Mouse (Mus musculus) cerebellum, adult 8-10 months (tissue): Measurements from ENCODE around the gene Pde4d.

Experiments used
- DNase-seq: peaks from one replicate; pipeline ENCODE4 v3.0.0; 2022

Gene Pde4d

DNA sequence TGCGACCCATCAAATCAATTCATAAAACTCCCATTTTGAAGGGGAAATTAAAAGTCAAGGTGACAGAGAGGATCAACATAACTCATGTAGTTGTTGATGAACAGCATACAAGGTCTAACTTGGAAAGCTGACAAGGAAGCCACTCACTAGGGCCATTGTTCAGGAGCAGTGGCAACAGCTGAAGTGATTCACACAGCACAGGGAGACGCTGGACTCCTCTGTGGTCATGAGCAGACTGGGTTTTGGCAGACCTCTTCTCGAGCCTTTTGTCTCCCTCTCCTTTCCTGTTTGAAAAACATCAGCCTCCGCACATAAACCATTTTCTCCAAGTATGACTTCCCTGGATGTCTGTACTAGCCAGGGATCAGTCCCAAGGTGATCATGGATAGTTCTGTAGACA is 1094.9 kb downstream of the Pde4d start:
- DNase-seq: no peak

DNA sequence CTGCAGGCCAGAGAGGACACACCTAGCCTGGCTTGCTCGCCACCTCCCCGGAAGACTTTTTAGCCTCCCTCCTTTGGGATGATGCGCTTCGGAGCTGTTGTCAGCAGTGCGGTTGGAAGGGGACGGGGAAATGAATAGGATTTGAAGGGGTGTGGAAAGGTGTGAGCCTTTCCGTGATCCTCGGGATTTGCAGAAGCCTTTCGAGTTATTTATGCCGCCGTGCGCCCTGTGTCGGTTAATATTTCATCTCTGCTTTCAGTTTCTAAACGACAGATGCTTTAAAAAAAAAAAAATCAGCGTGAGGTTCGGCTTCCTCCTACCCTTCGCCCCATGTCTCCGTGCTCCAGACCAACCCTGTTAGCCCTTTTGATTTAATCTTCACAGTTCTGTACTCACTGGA is 1096.6 kb downstream of the Pde4d start:
- DNase-seq: peak; percentile 46

DNA sequence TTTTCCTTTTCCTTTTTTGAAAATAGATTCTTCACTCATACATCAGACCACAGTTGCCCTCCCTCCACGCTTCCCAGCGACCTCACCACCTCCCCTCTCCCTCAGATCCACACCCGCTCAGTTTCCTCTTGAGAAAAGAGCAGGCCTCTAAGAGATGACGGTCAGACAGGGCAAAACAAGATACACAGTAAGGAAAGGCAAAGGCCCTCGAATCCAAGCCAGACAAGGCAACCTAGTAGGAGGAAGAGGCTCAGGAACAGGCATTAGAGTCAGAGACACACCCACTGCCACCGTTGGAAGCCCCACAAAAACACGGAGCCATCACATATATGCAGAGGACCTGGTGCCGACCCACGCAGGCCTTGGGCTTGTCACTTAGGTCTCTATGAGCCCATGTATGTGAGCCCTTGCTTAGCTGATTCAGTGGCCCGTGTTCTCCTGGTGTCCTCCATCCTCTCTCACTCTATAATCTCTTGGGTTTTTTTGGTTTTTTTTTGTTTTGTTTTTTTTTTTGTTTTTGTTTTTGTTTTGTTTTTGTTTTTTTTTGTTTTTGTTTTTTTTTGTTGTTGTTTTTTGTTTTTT is 1097.3 kb downstream of the Pde4d start:
- DNase-seq: peak; percentile 29

DNA sequence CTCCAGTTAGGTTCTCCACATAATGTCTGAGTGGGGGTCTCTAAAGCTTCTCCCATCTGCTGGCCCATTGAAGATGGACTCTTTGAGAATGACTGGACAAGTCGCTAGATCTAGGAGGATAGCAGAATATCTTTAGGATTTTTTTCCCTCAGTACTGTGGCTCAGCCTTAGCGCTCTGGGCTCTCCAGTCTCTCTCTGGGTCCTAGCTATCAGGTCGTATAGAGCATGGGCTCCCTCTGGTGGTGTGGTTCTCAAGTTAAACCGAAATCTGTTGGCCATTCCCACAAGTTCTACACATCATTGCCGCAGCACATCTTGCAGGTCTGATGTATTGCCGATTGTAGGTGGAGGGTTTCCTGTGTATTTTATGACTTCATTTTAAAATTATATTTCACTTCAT is 1098.0 kb downstream of the Pde4d start:
- peak; percentile 80 for DNase-seq

DNA sequence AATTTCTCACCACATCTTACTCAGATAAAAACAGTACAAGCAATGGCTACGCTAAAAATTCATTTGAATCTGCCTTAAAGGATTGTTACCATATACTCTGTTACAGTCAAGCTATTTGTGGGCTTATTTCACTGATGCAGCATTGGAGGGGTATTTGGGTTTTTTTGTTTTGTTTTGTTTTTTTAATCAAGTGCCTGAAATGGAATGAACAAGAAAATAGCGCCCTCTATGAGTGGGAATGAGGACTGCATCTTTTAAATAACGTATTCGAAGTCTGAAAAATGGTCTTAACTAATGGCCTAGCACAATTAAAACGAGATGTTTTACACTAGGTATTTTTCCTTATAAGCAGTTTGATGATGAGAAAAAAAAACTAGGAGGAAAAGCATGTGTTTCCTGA is 1098.5 kb downstream of the Pde4d start:
- no peak for DNase-seq

DNA sequence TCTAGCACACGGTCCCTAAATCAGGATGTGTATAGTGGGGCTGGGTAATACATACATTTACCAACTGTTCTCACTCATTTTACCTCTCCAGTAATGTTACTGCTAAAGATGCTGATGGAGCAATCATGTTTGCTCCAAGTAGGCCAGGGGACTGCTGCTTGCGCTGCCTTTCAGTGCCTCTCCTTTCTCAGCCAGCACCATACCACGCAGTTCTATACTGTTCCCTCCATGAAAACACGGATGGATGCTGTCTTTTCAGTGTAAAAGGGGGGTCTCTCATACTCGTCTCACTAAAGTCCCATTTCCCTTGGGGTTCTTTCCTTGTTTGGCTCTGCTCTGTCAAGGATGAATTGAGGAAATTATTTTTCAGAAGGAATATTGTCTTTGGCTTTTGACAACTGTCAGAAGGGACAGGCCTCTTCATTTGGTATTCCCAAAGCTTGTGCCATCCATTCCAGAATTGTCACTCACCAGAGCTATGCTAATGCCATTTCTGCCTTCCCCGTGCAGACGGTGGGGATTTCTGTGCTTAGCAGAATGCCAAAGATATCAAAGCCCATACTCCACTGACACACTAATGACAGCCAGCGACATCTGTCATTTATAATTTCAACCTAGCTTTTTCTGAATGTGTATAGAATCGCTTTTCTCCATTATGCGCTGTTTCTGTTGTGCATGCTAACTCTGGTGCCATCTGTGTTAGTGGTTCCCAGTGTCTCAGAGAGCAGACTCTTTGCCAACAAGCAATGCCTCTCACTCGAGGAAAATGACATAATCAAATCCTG is 1099.2 kb downstream of the Pde4d start:
- no peak for DNase-seq

DNA sequence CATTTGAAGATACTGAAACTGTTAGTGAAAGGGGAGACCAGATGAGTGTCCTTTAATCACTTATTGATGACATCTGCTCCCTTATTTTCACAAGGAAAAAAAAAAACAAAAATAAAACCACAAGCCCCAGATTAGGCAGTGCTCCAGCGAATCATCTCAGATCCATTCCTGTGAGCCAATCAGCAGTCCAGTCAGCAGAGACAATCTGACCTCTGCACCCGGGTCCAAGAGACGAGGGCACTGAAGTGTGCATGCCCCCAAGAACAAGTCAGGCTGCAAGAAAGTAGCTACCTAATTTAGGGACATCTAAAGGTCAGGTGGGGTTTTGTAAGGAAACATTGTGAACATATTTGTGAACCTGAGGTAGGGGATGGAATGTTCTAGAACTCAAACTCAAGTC is 1102.1 kb downstream of the Pde4d start:
- DNase-seq: no peak

DNA sequence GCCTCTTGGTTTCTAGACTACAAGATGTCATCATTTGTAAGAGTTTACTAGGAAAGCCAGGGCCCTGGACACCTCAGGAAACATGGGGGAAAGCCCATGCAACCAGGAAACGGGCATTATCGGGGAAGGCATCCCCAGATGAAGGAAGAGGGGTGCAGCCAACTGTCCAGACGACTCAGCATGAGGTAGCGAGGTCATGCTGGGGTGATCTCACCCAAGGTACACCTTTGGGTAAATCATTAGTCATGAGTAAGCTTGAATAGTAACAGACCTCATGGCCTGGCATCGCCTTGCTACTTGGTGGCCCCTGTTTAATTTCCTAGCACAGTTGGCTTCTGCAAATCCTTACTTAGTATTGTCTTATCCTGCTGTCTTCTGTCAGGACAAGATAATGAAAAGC is 1105.8 kb downstream of the Pde4d start:
- DNase-seq: peak; percentile 54

DNA sequence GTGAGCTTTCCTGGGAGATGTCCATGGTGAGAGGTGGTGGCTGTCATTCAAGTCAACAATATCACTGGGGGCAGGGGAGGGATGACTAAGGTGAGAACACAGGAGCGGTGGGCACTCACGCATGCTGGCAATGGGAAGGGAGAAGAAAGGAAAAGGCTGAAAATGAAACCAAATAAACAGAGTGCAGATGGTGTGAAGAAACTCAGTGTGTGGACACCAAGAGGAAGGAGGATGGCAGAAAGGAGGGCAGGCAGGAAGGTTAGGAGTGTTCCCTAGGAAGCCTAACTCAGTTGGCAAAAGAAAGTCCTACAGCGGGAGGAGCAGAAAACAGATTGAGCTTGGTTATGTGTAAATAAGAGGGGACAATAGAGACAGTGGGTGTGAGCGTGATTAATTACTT is 1107.1 kb downstream of the Pde4d start:
- DNase-seq: no peak

DNA sequence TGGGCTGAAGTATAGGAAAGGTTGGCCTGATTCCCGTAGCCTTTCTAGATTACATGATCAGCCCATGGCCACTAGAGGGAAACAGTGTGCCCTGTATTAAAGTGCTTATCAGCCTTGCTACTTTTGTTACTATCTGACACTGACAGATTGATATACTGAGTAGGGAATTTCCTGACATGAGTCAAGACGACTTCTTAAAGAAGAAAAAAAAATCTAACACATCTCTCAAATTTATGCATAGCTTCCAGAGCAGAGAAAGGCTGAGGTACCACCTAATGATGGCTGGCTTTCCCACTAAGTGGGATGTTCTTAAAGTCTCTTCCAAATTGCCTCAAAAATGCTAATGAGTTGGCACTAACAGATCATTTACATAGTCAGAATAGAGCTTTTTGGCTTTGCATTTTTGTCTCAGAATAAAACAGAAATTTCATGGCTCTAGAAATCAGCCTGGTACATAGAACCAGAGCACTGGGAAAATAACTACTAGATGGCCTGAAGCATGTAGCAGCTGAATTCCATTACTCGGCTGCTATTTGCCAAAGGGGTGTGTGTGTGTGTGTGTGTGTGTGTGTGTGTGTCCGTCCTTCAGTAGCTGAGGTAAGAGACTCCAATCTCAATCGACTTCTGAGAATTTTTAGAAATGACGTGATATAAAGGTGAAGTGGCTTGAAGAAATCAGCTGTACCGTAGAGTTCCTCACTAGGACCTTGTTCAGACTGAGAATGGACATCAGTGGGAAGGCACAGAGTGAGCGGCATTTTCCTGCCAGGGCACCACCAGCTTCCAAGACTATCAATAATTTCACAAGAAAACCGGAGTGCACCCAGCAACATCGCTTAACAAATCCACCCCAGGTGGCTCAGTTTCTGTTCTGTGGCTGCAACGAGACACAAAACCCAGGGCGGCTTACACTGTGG is 1108.9 kb downstream of the Pde4d start:
- DNase-seq: peak; percentile 39

DNA sequence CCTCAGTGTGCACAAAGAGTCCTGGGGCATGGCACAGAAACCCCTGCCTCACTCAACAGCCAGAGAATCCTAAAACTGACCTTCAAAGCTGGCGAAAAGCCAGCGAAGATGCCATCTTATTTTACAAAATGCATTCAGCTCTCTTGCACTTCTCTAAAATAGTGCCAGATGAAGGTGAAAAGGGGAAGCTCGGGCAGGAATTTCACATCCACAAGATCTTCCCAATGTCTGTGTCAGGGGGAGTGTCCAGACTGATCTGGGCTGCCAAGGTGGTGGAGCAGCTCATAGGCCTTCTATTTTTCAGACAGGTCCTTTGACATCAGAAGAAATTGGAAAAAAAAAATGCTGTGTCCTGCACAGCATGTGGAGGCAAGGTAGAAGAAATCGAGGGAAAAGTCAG is 1110.5 kb downstream of the Pde4d start:
- no peak for DNase-seq

DNA sequence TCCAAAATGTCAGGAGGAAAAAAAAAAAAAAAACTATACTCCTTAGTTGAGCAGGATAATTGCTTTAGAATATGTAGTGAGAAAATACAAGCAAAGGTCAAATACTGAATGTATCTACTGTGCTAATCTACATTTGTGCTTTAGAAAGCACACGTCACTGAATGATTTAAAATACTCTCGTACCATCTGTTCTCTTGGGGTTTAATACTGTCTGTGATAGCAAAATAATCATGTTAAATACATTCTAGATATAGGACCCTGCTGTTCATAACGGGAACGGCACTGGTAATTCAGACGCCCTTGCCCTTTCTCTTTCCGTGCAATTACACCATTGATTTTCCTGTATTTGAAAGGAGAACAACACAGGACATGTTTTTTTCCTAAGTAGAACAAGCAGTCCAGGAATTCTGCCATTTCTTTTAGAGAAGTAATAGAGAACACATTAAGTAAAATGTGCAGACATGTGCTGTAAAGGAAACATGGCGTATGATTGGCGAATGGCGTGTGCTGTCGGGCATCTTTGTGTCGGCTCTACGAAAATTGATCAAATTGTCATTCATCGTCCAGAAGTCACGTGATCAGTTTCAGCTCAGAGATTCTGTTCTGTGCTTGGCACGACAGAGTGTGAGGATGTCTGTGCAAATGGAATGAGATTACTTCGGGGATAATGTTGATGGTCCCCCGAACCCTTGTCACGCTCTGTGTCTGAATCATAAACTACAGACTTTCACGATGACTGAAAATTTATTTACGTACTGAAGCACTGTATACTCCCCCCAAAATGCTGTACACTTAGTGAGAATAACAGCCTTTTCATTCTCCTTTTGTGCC is 1119.1 kb downstream of the Pde4d start:
- no peak for DNase-seq

DNA sequence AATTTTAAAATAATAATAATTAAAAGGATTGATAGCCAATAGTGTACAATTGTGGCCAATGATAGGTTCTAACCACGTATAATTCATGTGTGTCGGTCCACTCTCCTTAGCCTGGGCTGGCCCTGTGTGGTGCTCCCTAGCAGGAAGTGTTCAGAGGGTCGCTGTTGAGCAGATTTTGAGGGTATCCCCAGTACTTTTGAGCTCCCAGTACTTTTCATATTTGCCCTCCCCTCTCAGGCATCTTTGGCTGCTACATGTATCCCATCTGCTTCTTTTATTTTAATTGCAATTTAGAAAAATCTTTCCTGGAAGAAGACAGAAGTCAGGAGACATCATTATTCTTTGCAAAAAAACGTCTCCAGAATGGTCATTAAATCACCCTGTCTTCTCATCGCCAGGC is 1119.7 kb downstream of the Pde4d start:
- DNase-seq: no peak

DNA sequence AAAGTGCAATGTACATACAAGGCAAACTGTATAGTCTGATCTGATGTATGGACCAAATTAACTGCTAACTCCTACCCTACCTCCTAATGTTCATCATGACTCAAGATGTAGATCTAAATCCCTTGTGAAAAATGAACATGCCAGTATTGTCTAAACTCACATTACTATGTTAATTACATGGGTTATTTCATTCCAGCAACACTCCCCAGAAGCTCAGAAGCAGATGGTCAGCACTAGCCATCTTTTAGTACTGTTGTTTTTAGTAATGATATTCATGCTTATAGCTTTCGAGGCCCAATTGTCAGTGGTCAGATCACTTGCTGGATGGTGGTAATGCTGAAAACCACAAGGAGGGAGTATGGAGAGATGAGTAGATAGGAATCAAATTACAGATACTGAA is 1127.0 kb downstream of the Pde4d start:
- no peak for DNase-seq

DNA sequence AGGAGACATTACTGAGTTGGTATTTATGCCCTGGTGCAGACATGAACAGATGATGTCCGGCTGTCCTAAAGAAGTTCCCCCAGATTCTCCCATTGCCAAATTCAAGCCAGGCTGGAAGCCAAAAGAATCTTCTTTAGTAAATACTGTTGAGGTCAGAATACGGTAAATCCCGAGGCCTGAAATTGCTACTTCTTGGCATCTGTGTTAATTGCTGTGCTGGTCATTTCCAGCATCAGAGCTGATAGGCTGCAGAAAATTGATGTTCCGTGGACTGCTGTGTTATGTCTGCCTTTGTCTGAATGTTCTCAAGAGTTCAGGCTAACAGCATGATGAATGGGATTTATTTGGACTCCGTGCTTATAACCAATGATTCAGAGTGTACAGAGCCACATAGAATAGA is 1127.7 kb downstream of the Pde4d start:
- no peak for DNase-seq

DNA sequence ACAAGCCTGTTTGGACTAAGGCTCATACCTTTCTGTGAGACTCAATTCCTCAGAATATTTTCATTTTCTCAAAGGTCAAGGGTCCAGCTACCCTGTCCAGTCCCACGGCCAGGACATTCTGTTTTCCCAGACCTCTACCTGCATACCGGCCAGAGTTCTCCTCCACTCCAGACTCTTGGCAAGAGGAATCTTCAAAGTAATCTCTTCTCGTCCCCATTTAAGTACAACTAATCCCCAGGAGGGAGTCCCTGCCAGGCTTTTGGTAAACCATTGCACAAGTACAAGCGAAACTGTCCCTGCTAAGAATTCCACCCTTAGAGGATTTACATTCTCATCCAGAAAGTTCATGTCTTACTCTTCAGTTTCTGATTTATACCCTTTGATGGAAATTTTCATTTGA is 1128.2 kb downstream of the Pde4d start:
- no peak for DNase-seq

DNA sequence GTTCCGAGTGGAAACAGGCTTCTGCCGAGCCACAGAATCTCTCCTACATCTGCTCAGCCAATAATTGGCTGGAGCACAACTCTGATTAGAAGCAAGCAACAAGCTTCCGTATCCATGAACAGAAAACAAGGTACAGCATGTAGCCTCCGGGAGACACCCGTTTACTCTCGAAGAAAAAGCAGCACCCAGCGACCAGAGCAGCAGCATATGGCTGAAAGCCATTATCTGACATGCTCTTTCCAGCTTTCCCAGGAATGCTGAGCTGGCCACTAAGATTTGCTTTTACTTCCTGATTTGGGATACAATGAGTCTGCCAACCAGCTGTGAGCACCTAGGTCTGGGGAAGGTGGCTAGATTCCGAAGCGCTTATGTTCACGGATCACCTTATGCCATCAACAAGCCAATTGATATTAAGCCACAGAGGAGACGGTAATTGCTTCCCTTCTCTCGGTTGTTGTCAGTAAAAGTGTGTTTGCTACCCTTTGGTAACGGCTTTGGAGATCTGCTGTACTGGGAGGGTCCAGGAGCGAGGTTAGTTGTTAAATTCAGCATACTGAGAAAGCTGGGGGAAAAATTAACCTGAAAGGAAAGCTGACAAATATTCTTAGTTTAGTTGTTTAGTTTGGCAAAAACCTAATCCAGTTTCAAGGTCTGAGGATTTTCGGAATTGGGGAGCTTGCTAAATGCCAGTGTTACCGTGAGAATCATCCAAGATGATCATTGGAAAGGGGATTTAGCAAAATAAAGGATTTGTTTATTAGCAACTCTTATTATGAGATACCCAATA is 1131.7 kb downstream of the Pde4d start:
- DNase-seq: no peak

DNA sequence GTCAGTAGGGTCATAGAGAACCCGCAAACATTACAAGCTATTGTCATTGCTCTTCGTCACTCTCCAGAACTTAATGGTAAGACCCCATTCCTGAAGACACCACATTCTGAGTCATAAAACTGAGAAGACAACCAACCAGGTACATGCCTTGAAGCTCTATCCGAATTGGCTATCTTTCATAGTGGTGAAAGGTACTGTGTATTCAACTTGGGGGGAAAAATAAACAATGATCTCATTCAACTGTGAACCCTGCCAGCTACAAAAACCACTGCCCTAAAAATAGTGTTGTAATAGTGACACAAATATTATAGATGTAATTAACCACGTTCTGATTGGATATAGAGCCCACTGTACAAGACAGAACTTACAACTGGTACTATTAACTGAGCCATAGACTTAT is 1140.3 kb downstream of the Pde4d start:
- no peak for DNase-seq

DNA sequence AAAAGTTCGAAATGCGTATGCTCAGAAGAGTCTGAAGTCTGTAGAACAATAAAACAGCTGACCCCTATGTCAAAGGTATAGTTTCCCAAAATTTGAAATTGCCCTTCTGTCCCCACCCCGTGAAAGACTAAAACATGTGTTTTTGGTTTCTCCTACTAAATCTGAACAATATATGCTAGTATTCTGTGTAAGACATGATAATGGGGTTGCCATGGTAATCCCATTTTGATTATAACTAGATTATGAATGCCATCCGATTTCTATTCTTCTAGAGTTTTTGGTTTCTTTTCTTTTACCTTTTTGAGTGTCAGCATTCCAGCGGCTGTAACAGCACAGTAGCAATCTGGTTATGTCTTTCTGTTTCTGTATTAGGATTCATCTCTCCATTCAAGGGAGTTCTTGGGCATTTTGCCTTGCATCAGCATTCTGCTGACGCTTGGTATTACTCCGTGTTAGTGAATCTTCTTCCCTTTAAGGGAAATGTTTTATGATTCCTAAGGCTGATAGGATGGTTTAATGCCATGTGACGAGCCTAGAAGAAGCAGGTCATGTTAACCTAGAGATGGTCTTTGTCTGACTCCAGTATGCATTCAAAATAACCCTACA is 1142.5 kb downstream of the Pde4d start:
- DNase-seq: no peak

DNA sequence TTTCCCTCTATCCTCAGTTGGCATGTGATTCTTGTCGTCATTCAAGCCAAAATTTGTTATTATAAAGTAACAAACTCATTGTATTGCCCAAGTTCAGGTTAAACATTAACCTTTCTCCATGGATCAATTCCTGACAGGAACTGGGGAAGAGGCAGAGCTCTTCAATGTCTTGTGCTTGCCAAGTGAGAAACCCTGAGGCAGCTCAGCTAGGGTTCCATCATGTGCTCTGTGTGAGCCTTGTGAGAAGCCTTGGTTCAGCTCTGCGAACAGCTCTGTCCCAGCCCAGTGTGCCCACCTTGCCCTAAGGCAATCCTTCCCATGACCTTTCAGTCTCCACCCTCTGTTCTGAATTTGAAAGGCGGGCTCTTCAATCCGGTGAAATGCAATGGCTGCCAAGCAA is 1150.0 kb downstream of the Pde4d start:
- no peak for DNase-seq

DNA sequence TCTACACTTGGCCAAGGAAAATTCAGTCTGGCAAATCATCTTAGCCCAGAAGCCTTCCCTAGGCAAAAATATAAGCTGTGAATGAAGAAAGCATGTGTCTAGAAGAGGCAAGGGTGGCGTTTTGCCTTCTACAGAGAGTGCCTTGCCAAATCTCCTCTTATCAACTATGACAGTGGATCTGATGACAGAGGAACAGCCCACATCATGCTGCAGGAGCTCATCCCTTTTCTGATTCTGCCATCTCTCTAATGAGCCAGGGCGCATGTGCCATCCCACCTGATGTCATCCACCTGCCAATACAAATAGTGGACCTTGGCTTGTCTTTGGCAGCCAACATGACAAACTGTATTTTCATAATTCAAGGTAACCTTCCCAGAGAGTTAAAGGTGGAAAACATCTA is 1154.3 kb downstream of the Pde4d start:
- no peak for DNase-seq

DNA sequence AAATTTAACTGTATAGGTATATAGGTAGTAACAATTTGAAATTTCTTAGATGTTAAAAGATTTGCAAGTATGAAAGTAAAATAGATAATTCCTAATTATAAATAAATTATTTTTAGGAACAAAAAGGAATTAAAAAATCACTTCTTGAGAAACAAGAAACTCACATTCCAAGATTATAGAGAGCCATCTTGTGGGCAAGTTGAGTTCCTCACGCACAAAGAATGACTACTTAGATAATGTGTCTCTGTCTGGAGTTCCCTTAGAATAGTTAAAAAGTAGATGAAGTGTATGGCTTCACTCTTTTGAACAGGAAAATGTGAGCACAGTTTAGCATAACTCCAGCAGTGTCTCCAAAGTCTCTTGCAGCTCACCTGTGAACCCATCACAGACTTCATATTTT is 1155.4 kb downstream of the Pde4d start:
- DNase-seq: no peak
